Mouse (Mus musculus) midbrain, embryonic 16.5 days (tissue): ENCODE measurements at regions not wholly inside any gene's neighbourhood (a gene's known extent, or its start where the extent isn't known, plus 50 kb on each side); places are given as distances from the start of the nearest gene placed in this dataset.
A peak's percentile ranks its signal among the peaks of the same experiment; 100 is the strongest.

ENCODE experiments used
- ATAC-seq: fragments of 200-750 bp; cut with Nextera tagmentation; 2 replicates; pipeline ENCODE4 v1.8.0; 2017; ENCODE audit warnings: moderate TSS enrichment
- H3K27ac ChIP-seq: fragments of 300-500 bp; sonication (generic); 2 replicates; pipeline ENCODE4 v1.5.1; 2014; ENCODE audit warnings: mild to moderate bottlenecking, low read length, mixed read lengths
- H3K27me3 ChIP-seq: fragments of 300-500 bp; sonication (generic); 2 replicates; pipeline ENCODE4 v1.6.1; 2014; ENCODE audit warnings: low read depth, low read length, mixed read lengths; ENCODE audit not compliant: control insufficient read depth, insufficient read depth
- H3K36me3 ChIP-seq: fragments of 300-500 bp; sonication (generic); 2 replicates; pipeline ENCODE4 v1.6.1; 2014; ENCODE audit warnings: mild to moderate bottlenecking, low read length, moderate library complexity, mixed read lengths; ENCODE audit not compliant: control insufficient read depth, insufficient read depth
- H3K4me1 ChIP-seq: fragments of 300-500 bp; sonication (generic); 2 replicates; pipeline ENCODE4 v1.6.1; 2014; ENCODE audit warnings: mild to moderate bottlenecking, low read length, mixed read lengths; ENCODE audit not compliant: control insufficient read depth, insufficient read depth
- H3K4me2 ChIP-seq: fragments of 300-500 bp; sonication (generic); 2 replicates; pipeline ENCODE4 v1.6.1; 2014; ENCODE audit warnings: mild to moderate bottlenecking, low read length, mixed read lengths
- H3K4me3 ChIP-seq: fragments of 300-500 bp; sonication (generic); 2 replicates; pipeline ENCODE4 v1.5.1; 2014; ENCODE audit warnings: low read depth, mild to moderate bottlenecking, low read length, moderate library complexity, mixed read lengths
- H3K9ac ChIP-seq: fragments of 300-500 bp; sonication (generic); 2 replicates; pipeline ENCODE4 v1.6.1; 2014; ENCODE audit warnings: low read depth, low read length, mixed read lengths
- H3K9me3 ChIP-seq: fragments of 300-500 bp; sonication (generic); replicated peaks from 2 replicates; pipeline ENCODE4 v1.6.1; 2014; ENCODE audit warnings: mild to moderate bottlenecking, low read length, mixed read lengths; ENCODE audit not compliant: control insufficient read depth, poor library complexity, severe bottlenecking
- WGBS: fragments of 180-500 bp; shearing (Covaris S2); extraction: QIAGEN DNeasy Blood & Tissue Kit; methylation state at CpG from one replicate; pipeline ENCODE4 v1.1.7; 2014; 5-methylcytosine and 5-hydroxymethylcytosine counted together

DNA sequence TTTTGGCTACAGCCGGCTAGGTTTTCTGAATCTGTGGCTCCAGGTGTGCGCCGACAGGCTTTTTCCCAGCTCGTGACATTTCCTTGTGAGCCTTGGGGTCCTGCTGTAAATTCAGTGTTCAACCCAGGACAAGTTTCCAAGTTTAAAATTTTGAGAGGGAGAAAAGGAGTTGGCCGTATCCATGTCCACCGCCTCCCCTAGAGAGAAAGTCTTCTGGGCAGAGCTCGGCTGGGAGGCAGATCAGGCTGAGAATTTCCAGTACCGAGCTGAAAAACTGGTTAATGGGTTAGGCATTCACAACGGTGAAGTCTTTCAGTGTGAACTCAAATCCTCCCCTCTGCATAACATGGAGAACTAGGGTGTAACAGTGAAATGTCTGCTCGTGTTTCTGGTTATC, 70.4 kb upstream of the Ppara start:
- H3K27ac ChIP-seq, result no peak overlapping the region
- H3K27me3 ChIP-seq, result peaks cover 39% of the 10 kb centered on the region
- H3K36me3 ChIP-seq, result no peaks in the 10 kb centered on the region
- 75% methylated on average over 10 of the region's 10 CpGs for WGBS
- no peaks in the 10 kb centered on the region for H3K9me3 ChIP-seq
- H3K4me1 ChIP-seq, result peaks cover 8% of the 10 kb centered on the region
- no peak overlapping the region for H3K4me2 ChIP-seq
- H3K4me3 ChIP-seq, result no peak overlapping the region
- no peak for ATAC-seq
- H3K9ac ChIP-seq, result no peak overlapping the region

DNA sequence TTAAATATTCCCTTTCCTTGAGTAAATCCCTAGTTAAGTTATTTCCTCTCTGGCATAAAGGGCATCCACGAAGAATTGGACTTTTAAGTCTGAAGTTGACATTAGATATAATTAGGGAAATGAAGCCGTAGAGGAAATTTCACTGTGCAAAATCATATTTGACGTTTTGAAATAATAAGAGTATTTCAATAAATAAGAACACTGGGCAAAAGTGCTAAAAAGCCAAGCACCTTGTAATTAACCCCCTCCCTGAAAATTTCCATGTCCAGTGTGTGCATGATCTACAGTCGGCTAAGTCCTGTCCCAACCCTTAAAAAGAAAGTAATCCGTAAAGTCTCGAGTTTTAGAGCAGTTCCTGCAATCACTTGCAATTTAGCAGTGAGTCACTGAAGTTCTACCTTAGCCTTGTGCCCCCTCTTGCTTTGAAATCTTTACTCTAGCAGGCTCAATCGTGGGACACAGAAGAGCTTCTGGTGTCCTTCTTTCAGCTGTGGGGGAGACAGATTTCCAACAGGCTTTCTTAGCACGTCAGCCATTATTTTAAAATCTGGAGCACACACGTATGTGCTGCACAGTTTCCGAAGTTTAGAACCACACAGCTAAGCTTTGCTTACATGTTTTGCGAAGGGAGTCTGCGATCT, 69.5 kb upstream of the Ppara start:
- Histone ChIP-seq H3K27ac (no peak overlapping the region), H3K9ac (no peak overlapping the region), H3K4me3 (no peak overlapping the region), H3K9me3 (no peaks in the 10 kb centered on the region), H3K4me2 (no peak overlapping the region), H3K36me3 (no peaks in the 10 kb centered on the region), H3K27me3 (peaks cover 39% of the 10 kb centered on the region), H3K4me1 (peaks cover 12% of the 10 kb centered on the region)
- no peak for ATAC-seq
- 78% methylated on average over 12 of the region's 12 CpGs for WGBS

GRCm38 (mm10) chr15:85666496-85666895, 68.3 kb upstream of the Ppara start:
- Histone ChIP-seq H3K4me2 (peak overlapping the region; percentile 37), H3K4me1 (peaks cover 10% of the 10 kb centered on the region), H3K4me3 (no peak overlapping the region), H3K27me3 (peaks cover 30% of the 10 kb centered on the region), H3K9me3 (no peaks in the 10 kb centered on the region), H3K27ac (peak overlapping the region; percentile 51), H3K36me3 (no peaks in the 10 kb centered on the region), H3K9ac (peak overlapping the region; percentile 34; the same call in 1 of the 2 replicates)
- ATAC-seq, result no peak
- 50% methylated on average over 9 of the region's 9 CpGs for WGBS

DNA sequence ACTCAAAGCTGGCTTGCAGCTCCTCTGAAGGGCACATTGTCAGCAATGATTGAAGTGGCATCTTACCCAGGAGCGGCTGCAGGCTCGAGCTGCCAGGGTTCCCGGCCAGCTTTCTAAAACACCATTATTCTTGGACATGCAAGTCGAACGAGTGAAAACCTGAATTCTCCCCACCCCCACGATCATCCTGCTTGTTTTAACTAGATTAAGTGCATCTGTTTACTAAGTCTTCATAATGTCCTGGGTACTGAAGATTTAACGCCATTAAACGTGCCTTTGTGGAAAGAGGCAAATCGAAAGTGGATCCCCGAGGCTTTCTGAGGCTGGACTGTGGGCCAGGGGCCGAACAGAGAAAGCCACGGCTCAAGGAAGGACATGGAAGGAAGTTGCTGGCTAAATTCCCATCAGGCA, 67.4 kb upstream of the Ppara start:
- 36% methylated on average over 12 of the region's 12 CpGs for WGBS
- H3K27me3 ChIP-seq, result peaks cover 25% of the 10 kb centered on the region

GRCm38 (mm10) chr15:85667906-85668590, 66.7 kb upstream of the Ppara start:
- WGBS, result 74% methylated on average over 7 of the region's 7 CpGs
- ATAC-seq, result no peak
- H3K4me3 ChIP-seq, result no peak overlapping the region
- H3K27me3 ChIP-seq, result peaks cover 19% of the 10 kb centered on the region
- no peaks in the 10 kb centered on the region for H3K36me3 ChIP-seq
- H3K4me1 ChIP-seq, result peaks cover 12% of the 10 kb centered on the region
- H3K4me2 ChIP-seq, result peak overlapping the region; percentile 31
- H3K9ac ChIP-seq, result peak overlapping the region; percentile 22; the same call in 1 of the 2 replicates
- no peaks in the 10 kb centered on the region for H3K9me3 ChIP-seq
- H3K27ac ChIP-seq, result peak overlapping the region; percentile 81

More for the DNA sequence above, 67.4 kb upstream of the Ppara start:
- no peak for ATAC-seq
- H3K4me3 ChIP-seq, result peak overlapping the region; percentile 19
- H3K4me1 ChIP-seq, result peaks cover 10% of the 10 kb centered on the region
- no peaks in the 10 kb centered on the region for H3K9me3 ChIP-seq
- H3K36me3 ChIP-seq, result no peaks in the 10 kb centered on the region
- H3K9ac ChIP-seq, result peak overlapping the region; percentile 22; the same call in 1 of the 2 replicates
- H3K4me2 ChIP-seq, result peak overlapping the region; percentile 31
- peak overlapping the region; percentile 81 for H3K27ac ChIP-seq

GRCm38 (mm10) chr15:85668871-85669651, 65.7 kb upstream of the Ppara start:
- Histone ChIP-seq H3K4me1 (peaks cover 13% of the 10 kb centered on the region), H3K4me2 (peak overlapping the region; percentile 66), H3K27ac (peak overlapping the region; percentile 98), H3K9me3 (no peaks in the 10 kb centered on the region), H3K4me3 (no peak overlapping the region), H3K9ac (peak overlapping the region; percentile 1), H3K27me3 (peaks cover 10% of the 10 kb centered on the region), H3K36me3 (no peaks in the 10 kb centered on the region)
- ATAC-seq, result no peak
- 57% methylated on average over 9 of the region's 9 CpGs for WGBS

DNA sequence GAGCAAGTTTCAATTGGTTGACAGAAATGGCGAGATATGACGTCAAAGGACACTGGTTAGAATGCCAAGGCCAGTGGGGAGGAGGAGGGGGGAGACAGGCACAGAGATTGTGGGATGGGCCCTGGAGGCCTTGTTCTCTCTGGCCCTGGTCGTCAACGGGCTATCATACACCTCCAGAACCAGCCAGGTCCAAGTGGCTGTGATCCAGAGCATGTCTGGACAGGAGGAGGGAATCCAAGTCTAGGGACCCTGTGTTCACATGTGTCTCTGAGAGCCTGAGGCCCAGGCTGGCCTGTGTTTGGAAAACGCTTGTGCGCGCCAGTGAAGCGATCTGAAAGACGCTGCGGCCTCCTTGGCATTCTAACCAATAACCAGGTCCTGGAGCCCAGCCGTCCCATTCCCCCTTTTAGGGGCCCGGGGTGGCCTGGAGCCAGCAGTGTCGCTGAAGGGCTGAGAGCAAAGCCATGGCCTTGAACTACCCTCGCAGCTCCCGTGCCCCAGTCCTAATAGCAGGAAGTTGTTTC, 65.1 kb upstream of the Ppara start:
- 17% methylated on average over 15 of the region's 15 CpGs for WGBS
- peaks cover 19% of the 10 kb centered on the region for H3K4me1 ChIP-seq
- no peaks in the 10 kb centered on the region for H3K36me3 ChIP-seq
- peak overlapping the region; percentile 98 for H3K27ac ChIP-seq
- no peaks in the 10 kb centered on the region for H3K9me3 ChIP-seq
- peaks cover 7% of the 10 kb centered on the region for H3K27me3 ChIP-seq
- H3K9ac ChIP-seq, result peak overlapping the region; percentile 83
- peak; percentile 47 for ATAC-seq
- H3K4me3 ChIP-seq, result peak overlapping the region; percentile 71
- H3K4me2 ChIP-seq, result peak overlapping the region; percentile 66

GRCm38 (mm10) chr15:85670176-85670788, 64.5 kb upstream of the Ppara start:
- peak overlapping the region; percentile 71 for H3K4me3 ChIP-seq
- peaks cover 22% of the 10 kb centered on the region for H3K4me1 ChIP-seq
- no peaks in the 10 kb centered on the region for H3K36me3 ChIP-seq
- WGBS, result under 1% methylated on average over 54 of the region's 64 CpGs
- peak overlapping the region; percentile 66 for H3K4me2 ChIP-seq
- peaks cover 7% of the 10 kb centered on the region for H3K27me3 ChIP-seq
- ATAC-seq, result peak; percentile 72
- H3K27ac ChIP-seq, result peak overlapping the region; percentile 98
- H3K9ac ChIP-seq, result peak overlapping the region; percentile 83
- no peaks in the 10 kb centered on the region for H3K9me3 ChIP-seq
